Mouse (Mus musculus) brain, adult 10 weeks (tissue): Measurements from ENCODE around the gene Ly6g6e. TPM values are rescaled to one million over a fixed set of nuclear protein-coding genes. Genes with fewer than 3 reads are reported as not detected.

Experiments used
- polyA plus RNA-seq: library from polyadenylated mRNA; stranded (reverse); fragments of 350-450 nt; fragmentation: Illumina TruSeq; extraction: RNeasy Lipid Tissue Mini Kit (QIAGEN cat#74804); gene quantifications from one replicate; pipeline ENCODE4 v1.2.3, GENCODE M21; 2015; ENCODE audit warnings: low read depth, low replicate concordance

Ly6g6e gene
- polyA plus RNA-seq, 1 experiment from 2014 or later: 5.5 TPM

Other genes with a start within 250 kb of the Ly6g6e start
- 67.9 TPM for gene Stk19, start 240.0 kb upstream of the Ly6g6e start, polyA plus RNA-seq
- gene Dxo, start 239.9 kb upstream of the Ly6g6e start, polyA plus RNA-seq: 37.4 TPM
- 47.0 TPM for gene Skiv2l, start 226.7 kb upstream of the Ly6g6e start, polyA plus RNA-seq
- 35.3 TPM for gene Nelfe, start 226.5 kb upstream of the Ly6g6e start, polyA plus RNA-seq
- 0.31 TPM for gene Cfb, start 214.4 kb upstream of the Ly6g6e start, polyA plus RNA-seq
- 5.7 TPM for gene Zbtb12, start 197.4 kb upstream of the Ly6g6e start, polyA plus RNA-seq
- gene Gm20547, start 194.9 kb upstream of the Ly6g6e start, polyA plus RNA-seq: not detected
- 1.5 TPM for gene C2, start 178.6 kb upstream of the Ly6g6e start, polyA plus RNA-seq
- 122 TPM for gene Ehmt2, start 178.4 kb upstream of the Ly6g6e start, polyA plus RNA-seq
- 0.19 TPM for gene Slc44a4, start 162.4 kb upstream of the Ly6g6e start, polyA plus RNA-seq
- gene Neu1, start 145.6 kb upstream of the Ly6g6e start, polyA plus RNA-seq: 51.2 TPM
- 8.3 TPM for gene Hspa1b, start 117.7 kb upstream of the Ly6g6e start, polyA plus RNA-seq
- not detected for gene Gm20481, start 107.0 kb upstream of the Ly6g6e start, polyA plus RNA-seq
- 8.4 TPM for gene Hspa1a, start 104.7 kb upstream of the Ly6g6e start, polyA plus RNA-seq
- 0.36 TPM for gene Hspa1l, start 104.2 kb upstream of the Ly6g6e start, polyA plus RNA-seq
- 26.4 TPM for gene Lsm2, start 95.0 kb upstream of the Ly6g6e start, polyA plus RNA-seq
- 22.8 TPM for gene Vars, start 75.9 kb upstream of the Ly6g6e start, polyA plus RNA-seq
- 0.71 TPM for gene Vwa7, start 60.3 kb upstream of the Ly6g6e start, polyA plus RNA-seq
- gene Sapcd1, start 48.9 kb upstream of the Ly6g6e start, polyA plus RNA-seq: not detected
- gene Msh5, start 30.2 kb upstream of the Ly6g6e start, polyA plus RNA-seq: 0.67 TPM
- gene Clic1, start 26.9 kb upstream of the Ly6g6e start, polyA plus RNA-seq: 22.1 TPM
- 19.3 TPM for gene Ddah2, start 17.9 kb upstream of the Ly6g6e start, polyA plus RNA-seq
- gene Ly6g6c, start 11.5 kb upstream of the Ly6g6e start, polyA plus RNA-seq: not detected
- gene Mpig6b, start 10.7 kb upstream of the Ly6g6e start, polyA plus RNA-seq: not detected
- 1.8 TPM for gene Ly6g6d, start 1.2 kb downstream of the Ly6g6e start, polyA plus RNA-seq
- gene Ly6g6f, start 8.7 kb downstream of the Ly6g6e start, polyA plus RNA-seq: 0.70 TPM
- gene Abhd16a, start 12.4 kb downstream of the Ly6g6e start, polyA plus RNA-seq: 106 TPM
- gene Ly6g5c, start 31.4 kb downstream of the Ly6g6e start, polyA plus RNA-seq: not detected
- gene Ly6g5b, start 38.5 kb downstream of the Ly6g6e start, polyA plus RNA-seq: not detected
- gene Gpank1, start 44.6 kb downstream of the Ly6g6e start, polyA plus RNA-seq: 24.9 TPM
- 221 TPM for gene Csnk2b, start 45.2 kb downstream of the Ly6g6e start, polyA plus RNA-seq
- 18.0 TPM for gene D17H6S53E, start 49.5 kb downstream of the Ly6g6e start, polyA plus RNA-seq
- not detected for gene Apom, start 55.1 kb downstream of the Ly6g6e start, polyA plus RNA-seq
- 159 TPM for gene Bag6, start 58.3 kb downstream of the Ly6g6e start, polyA plus RNA-seq
- gene Prrc2a, start 88.0 kb downstream of the Ly6g6e start, polyA plus RNA-seq: 185 TPM
- gene Aif1, start 99.2 kb downstream of the Ly6g6e start, polyA plus RNA-seq: 19.0 TPM
- gene Lst1, start 111.5 kb downstream of the Ly6g6e start, polyA plus RNA-seq: 9.3 TPM
- gene Ltb, start 117.5 kb downstream of the Ly6g6e start, polyA plus RNA-seq: 0.55 TPM
- gene Tnf, start 125.1 kb downstream of the Ly6g6e start, polyA plus RNA-seq: not detected
- not detected for gene Lta, start 128.4 kb downstream of the Ly6g6e start, polyA plus RNA-seq
- not detected for gene Gm16181, start 143.9 kb downstream of the Ly6g6e start, polyA plus RNA-seq
- 711 TPM for gene Atp6v1g2, start 156.8 kb downstream of the Ly6g6e start, polyA plus RNA-seq
- gene Nfkbil1, start 158.9 kb downstream of the Ly6g6e start, polyA plus RNA-seq: 11.4 TPM
- gene Ddx39b, start 164.8 kb downstream of the Ly6g6e start, polyA plus RNA-seq: 206 TPM
- gene H2-D1, start 185.8 kb downstream of the Ly6g6e start, polyA plus RNA-seq: 50.0 TPM
- gene H2-Q1, start 243.5 kb downstream of the Ly6g6e start, polyA plus RNA-seq: 0.45 TPM